Mouse (Mus musculus): ENCODE results near the gene Creb3l2. TPM values are rescaled to one million over a fixed set of nuclear protein-coding genes. Genes with fewer than 3 reads are reported as not detected.

The Creb3l2 gene
- polyA plus RNA-seq, 1 experiment from 2014 or later, result 4.1 TPM

DNA sequence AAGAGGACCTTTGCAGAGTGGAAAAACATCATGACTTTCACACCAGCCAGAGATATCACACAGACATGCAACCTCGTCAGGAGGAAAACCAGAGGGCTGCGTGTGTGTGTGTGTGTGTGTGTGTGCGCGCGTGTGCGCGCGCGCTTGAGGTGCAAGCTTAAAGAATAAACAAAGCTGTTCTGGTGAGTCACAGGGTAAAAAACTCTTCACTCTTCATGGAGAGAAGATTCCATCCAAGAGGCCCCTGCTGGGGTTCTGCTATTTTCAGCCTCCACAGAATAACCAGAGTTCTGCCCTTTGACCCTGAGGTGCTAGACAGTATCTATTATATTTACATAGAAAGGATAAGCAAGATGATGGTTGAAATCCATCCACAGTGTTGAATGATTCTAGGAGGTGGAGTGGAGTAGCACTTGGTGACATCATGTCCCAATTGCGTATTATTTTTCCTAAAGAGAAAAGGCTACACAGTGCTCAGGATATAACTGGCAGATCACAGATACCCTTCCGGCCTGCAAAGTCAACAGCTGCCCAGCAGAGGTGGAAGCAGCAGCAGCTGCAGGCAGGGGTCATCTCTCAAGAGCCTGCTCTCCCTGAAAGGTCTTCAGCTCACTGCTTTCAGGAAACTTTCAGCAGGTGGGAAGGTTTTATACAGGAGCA lies 41.0 kb downstream of the Creb3l2 start:
- WGBS, result 84% methylated on average over 11 of the region's 11 CpGs
- Histone ChIP-seq H3K27me3 (no peaks in the 10 kb centered on the region), H3K4me2 (no peak overlapping the region), H3K4me1 (replicated peaks) (0 out of 2 replicates have a peak, but pooled peaks cover 4% of the 10 kb centered on the region), H3K36me3 (no peaks in the 10 kb centered on the region), H3K9me3 (no peaks in the 10 kb centered on the region), H3K27ac (no peak overlapping the region), H3K9ac (no peak overlapping the region), H3K4me3 (no peak overlapping the region)
- ATAC-seq (ENCODE audit: low FRiP score), result no peak

DNA sequence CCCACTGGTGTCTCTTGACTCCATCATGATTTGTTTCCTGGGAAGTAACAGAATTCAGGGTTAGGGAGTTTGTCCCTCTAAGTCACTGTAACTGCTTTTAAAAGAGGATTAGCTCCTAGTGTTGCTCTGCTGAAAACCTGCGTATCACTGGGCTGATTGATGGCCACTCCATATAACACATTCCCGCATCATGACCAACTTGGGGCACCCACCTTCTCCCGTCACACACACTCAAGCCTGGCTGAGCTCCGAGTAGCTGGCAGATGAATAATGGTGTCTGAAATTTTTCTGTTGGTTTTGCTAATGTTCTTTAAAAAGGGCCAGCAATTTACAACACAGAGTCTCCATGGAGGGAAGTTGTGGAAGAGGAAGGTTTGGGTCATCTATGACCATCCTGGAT lies 41.8 kb downstream of the Creb3l2 start:
- Histone ChIP-seq H3K4me2 (no peak overlapping the region), H3K9ac (no peak overlapping the region), H3K4me3 (no peak overlapping the region), H3K27ac (no peak overlapping the region), H3K4me1 (replicated peaks) (0 out of 2 replicates have a peak, but pooled peaks cover 4% of the 10 kb centered on the region), H3K27me3 (no peaks in the 10 kb centered on the region), H3K36me3 (no peaks in the 10 kb centered on the region), H3K9me3 (no peaks in the 10 kb centered on the region)
- 82% methylated on average over 4 of the region's 4 CpGs for WGBS
- ATAC-seq (ENCODE audit: low FRiP score), result no peak

DNA sequence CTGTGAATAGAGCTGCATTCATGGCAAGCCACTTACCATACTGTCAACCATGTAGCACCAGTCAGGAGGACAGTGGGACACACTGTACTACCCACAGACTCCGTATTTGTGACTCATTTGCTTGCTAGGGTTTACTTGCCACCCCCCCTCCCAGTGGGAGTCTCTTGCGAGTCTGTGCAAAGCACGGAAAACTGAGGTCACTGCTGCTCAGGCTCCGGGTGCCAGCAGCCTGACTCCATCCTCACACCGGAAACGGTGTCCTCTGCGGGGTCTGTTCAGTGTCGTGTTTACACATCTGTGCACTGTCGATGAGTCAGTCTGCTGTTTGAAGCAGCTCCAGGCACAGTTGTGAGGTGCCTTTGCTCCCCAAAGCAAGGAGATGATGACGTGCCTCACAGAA lies 43.0 kb downstream of the Creb3l2 start:
- Histone ChIP-seq H3K27me3 (no peaks in the 10 kb centered on the region), H3K4me1 (replicated peaks) (0 out of 2 replicates have a peak, but pooled peaks cover under 1% of the 10 kb centered on the region), H3K4me3 (no peak overlapping the region), H3K36me3 (no peaks in the 10 kb centered on the region), H3K9ac (no peak overlapping the region), H3K4me2 (no peak overlapping the region), H3K9me3 (no peaks in the 10 kb centered on the region), H3K27ac (no peak overlapping the region)
- ATAC-seq (ENCODE audit: low FRiP score), result no peak
- 76% methylated on average over 10 of the region's 10 CpGs for WGBS

DNA sequence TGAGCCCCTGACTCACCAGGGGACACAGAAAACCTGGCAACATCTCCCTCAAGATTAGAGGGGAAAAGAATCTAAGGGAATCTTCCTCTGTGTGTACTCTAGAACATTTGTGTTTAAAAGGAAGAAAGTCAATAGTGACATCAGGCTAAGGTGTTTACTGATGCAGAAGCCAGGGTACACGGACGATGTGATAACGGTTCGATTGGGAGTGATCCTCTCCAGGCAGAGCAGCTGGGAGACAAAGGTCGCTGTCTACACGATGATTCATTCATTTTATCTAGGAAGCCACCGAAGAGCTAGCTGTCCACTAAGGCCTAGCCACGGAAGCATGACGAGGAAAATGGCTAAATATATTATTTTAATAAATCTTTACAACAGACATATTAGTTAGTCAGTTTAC lies 44.0 kb downstream of the Creb3l2 start:
- Histone ChIP-seq H3K36me3 (no peaks in the 10 kb centered on the region), H3K9ac (no peak overlapping the region), H3K9me3 (no peaks in the 10 kb centered on the region), H3K27ac (no peak overlapping the region), H3K4me2 (no peak overlapping the region), H3K4me1 (replicated peaks) (no peaks in the 10 kb centered on the region), H3K4me3 (no peak overlapping the region), H3K27me3 (no peaks in the 10 kb centered on the region)
- no peak for ATAC-seq (ENCODE audit: low FRiP score)
- 79% methylated on average over 9 of the region's 9 CpGs for WGBS

DNA sequence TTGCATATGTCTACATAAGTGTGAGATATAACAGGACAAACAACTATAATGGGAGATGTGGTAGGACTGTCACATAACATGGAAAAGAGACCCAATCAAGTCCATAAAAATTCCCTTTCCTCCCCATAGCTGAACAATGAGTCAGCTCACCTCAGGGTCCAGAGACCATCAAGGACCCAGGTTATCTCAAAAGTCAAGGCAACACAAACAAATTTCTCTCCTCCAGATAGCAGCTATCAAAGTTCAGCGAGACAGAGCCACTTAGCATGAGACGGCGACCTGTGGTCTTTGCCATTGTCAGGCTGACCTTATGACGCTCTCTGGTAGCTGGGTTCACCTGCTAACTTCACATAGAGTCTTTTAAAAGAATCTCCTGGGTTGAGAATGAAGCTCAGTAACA lies 44.7 kb downstream of the Creb3l2 start:
- H3K36me3 ChIP-seq, result no peaks in the 10 kb centered on the region
- no peaks in the 10 kb centered on the region for H3K4me1 ChIP-seq (replicated peaks)
- WGBS, result 89% methylated on average over 4 of the region's 4 CpGs
- no peak overlapping the region for H3K4me2 ChIP-seq
- ATAC-seq (ENCODE audit: low FRiP score), result no peak
- no peak overlapping the region for H3K4me3 ChIP-seq
- no peaks in the 10 kb centered on the region for H3K9me3 ChIP-seq
- H3K27ac ChIP-seq, result no peak overlapping the region
- no peaks in the 10 kb centered on the region for H3K27me3 ChIP-seq
- H3K9ac ChIP-seq, result no peak overlapping the region

DNA sequence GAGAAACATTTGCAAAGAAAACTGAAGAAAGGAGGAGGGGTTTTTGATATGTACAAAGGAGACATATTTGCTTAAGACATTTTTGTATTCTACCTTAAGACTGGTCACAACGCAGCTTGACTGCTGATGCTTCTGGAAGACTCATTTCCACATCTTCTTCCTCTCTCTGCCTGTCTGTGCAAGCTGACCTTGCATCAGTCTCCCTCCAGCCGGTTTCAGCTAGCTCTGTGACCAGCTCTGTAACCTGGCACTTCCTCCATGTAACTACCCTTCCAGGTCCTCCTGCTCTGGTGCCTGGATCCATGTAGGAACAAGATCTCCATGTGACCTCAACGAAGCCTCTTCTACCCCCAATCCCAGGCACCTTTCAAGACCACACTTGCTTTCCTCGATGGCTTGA lies 45.8 kb downstream of the Creb3l2 start:
- Histone ChIP-seq H3K4me2 (no peak overlapping the region), H3K4me3 (no peak overlapping the region), H3K9me3 (no peaks in the 10 kb centered on the region), H3K4me1 (replicated peaks) (no peaks in the 10 kb centered on the region), H3K9ac (no peak overlapping the region), H3K27me3 (no peaks in the 10 kb centered on the region), H3K36me3 (no peaks in the 10 kb centered on the region), H3K27ac (no peak overlapping the region)
- ATAC-seq (ENCODE audit: low FRiP score), result no peak
- WGBS, result 84% methylated on average over 4 of the region's 4 CpGs

DNA sequence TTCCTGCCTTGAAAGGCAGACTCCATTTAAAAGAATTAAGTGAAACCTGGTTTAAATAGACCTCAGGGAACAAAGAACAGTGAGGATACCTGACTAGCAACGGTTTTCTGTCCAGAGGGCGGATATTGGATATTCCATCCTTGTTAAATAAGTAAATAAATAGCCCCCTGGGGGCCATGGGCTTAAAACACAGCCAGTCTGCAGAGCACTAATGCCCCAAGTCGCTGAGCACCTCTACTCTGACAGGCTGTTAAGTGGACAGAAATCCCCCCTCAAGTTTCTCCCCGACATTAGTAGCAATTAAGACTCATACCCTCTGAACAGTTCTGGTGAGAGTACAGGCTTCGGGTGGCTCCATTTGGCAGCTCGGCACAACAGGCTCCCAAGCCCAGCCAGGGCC lies 48.7 kb downstream of the Creb3l2 start:
- no peak for ATAC-seq (ENCODE audit: low FRiP score)
- Histone ChIP-seq H3K4me3 (no peak overlapping the region), H3K9ac (no peak overlapping the region), H3K9me3 (no peaks in the 10 kb centered on the region), H3K4me1 (replicated peaks) (no peaks in the 10 kb centered on the region), H3K4me2 (no peak overlapping the region), H3K27ac (no peak overlapping the region), H3K36me3 (no peaks in the 10 kb centered on the region), H3K27me3 (no peaks in the 10 kb centered on the region)
- 66% methylated on average over 6 of the region's 6 CpGs for WGBS

DNA sequence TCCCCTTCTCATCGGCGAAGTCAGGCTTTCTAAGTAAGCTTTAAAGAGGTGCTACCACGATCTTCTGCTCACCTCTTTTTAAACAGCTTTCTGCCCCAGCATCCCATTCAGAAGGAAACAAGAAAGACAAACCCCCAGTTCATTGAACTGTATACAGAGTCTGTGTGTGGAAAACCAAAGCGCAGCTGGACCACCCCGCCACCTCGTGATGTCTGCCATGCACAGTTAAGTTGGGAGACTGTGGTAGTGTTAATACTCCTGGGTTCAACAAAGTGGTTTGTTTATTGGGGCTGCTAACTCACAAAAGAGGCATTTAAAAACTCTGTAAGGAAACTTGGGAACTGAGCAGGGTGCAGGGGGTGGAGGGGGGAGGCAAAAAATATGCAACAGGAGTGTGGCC lies 49.7 kb downstream of the Creb3l2 start:
- Histone ChIP-seq H3K9me3 (no peaks in the 10 kb centered on the region), H3K36me3 (no peaks in the 10 kb centered on the region), H3K4me1 (replicated peaks) (no peaks in the 10 kb centered on the region), H3K27ac (no peak overlapping the region), H3K27me3 (no peaks in the 10 kb centered on the region), H3K9ac (no peak overlapping the region), H3K4me3 (no peak overlapping the region), H3K4me2 (no peak overlapping the region)
- 76% methylated on average over 6 of the region's 6 CpGs for WGBS
- ATAC-seq (ENCODE audit: low FRiP score), result no peak

DNA sequence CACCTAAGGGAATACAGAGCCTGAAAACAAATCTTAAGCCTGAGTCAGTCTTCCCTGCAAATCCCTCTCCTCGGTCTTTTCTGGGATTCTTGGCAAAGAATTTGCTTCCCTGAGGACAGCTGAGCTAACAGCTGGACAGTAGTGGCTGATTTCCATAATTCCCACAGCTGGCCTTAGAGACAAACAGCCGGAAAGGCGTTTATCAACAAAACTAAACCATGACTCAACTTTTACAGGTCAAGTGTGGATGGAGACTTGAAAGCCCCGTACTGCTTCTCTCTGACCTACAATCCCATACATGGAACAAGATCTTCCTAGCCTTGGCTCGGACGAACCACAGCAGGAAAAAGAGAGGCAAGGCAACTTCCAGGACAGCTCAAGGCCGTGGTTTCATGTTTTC lies 50.6 kb downstream of the Creb3l2 start:
- ATAC-seq (ENCODE audit: low FRiP score), result no peak
- no peak overlapping the region for H3K9ac ChIP-seq
- no peaks in the 10 kb centered on the region for H3K27me3 ChIP-seq
- no peak overlapping the region for H3K4me3 ChIP-seq
- no peak overlapping the region for H3K27ac ChIP-seq
- no peaks in the 10 kb centered on the region for H3K36me3 ChIP-seq
- WGBS, result 84% methylated on average over 7 of the region's 7 CpGs
- no peaks in the 10 kb centered on the region for H3K9me3 ChIP-seq
- no peaks in the 10 kb centered on the region for H3K4me1 ChIP-seq (replicated peaks)
- H3K4me2 ChIP-seq, result no peak overlapping the region

DNA sequence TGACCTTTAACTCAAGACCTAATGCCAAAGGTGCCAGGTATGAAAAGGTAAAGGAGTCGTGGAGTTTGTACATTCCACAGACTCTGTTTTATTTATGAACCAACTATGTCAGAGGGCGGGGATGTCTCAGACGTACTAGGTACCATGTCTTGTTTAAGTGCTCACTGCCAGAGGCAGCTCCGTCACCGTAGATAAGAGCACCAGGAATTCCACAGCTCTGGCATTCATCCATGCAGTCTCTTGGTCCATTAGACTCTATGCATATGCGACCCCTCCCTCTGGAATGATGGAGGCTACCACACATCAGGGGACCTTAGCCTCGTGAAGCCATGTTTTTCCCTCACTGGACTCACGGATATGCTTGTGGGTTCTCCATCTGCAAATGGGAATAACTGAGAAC lies 53.0 kb downstream of the Creb3l2 start:
- H3K4me3 ChIP-seq, result no peak overlapping the region
- no peaks in the 10 kb centered on the region for H3K9me3 ChIP-seq
- no peaks in the 10 kb centered on the region for H3K4me1 ChIP-seq (replicated peaks)
- H3K36me3 ChIP-seq, result no peaks in the 10 kb centered on the region
- no peaks in the 10 kb centered on the region for H3K27me3 ChIP-seq
- H3K9ac ChIP-seq, result no peak overlapping the region
- no peak for ATAC-seq (ENCODE audit: low FRiP score)
- no peak overlapping the region for H3K27ac ChIP-seq
- WGBS, result 71% methylated on average over 8 of the region's 8 CpGs
- no peak overlapping the region for H3K4me2 ChIP-seq

DNA sequence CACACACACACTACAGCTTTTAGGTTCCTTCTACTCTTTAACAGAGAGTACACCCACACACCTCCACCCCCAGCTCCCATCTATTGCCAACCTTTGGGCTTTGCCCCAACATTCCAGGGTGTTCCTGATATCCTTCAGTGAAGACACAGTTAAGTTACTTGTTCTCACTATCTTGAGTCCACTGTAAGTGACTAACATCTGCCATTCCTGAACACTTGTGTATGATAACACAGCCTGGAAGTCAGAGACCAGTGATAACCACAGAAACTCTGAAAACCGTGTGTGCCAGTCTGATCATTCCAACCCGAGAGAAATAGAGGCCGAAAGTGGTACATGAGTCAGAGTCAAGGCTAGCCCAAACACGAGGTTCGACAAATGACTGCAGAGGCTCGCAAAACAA lies 53.4 kb downstream of the Creb3l2 start:
- H3K36me3 ChIP-seq, result no peaks in the 10 kb centered on the region
- no peak overlapping the region for H3K4me3 ChIP-seq
- H3K4me1 ChIP-seq (replicated peaks), result no peaks in the 10 kb centered on the region
- no peak overlapping the region for H3K4me2 ChIP-seq
- H3K9me3 ChIP-seq, result no peaks in the 10 kb centered on the region
- WGBS, result 93% methylated on average over 6 of the region's 6 CpGs
- H3K27ac ChIP-seq, result no peak overlapping the region
- no peaks in the 10 kb centered on the region for H3K27me3 ChIP-seq
- H3K9ac ChIP-seq, result no peak overlapping the region
- no peak for ATAC-seq (ENCODE audit: low FRiP score)

DNA sequence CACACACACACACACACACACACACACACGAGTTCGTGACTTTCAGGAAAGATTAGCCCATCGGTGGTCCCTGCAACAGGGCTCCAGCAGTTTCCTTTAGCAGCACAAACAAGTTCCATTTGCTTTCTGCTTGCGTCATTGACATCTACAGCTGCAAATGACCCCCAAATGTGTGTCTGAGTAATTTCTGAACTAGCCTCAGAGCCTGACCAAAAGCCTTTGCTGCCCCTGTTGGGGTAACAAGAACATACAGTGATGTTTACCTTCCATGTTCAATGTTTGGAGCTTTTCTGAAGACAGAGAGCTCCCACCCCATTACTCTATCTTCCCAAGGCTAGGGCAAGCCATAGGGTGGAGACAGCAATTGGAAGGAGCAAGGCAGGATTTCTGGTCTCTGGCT lies 54.7 kb downstream of the Creb3l2 start:
- Histone ChIP-seq H3K27ac (no peak overlapping the region), H3K4me3 (no peak overlapping the region), H3K9ac (no peak overlapping the region), H3K4me2 (no peak overlapping the region), H3K4me1 (replicated peaks) (no peaks in the 10 kb centered on the region), H3K9me3 (no peaks in the 10 kb centered on the region), H3K27me3 (no peaks in the 10 kb centered on the region), H3K36me3 (no peaks in the 10 kb centered on the region)
- WGBS, result 90% methylated on average over 4 of the region's 4 CpGs
- ATAC-seq (ENCODE audit: low FRiP score), result no peak

DNA sequence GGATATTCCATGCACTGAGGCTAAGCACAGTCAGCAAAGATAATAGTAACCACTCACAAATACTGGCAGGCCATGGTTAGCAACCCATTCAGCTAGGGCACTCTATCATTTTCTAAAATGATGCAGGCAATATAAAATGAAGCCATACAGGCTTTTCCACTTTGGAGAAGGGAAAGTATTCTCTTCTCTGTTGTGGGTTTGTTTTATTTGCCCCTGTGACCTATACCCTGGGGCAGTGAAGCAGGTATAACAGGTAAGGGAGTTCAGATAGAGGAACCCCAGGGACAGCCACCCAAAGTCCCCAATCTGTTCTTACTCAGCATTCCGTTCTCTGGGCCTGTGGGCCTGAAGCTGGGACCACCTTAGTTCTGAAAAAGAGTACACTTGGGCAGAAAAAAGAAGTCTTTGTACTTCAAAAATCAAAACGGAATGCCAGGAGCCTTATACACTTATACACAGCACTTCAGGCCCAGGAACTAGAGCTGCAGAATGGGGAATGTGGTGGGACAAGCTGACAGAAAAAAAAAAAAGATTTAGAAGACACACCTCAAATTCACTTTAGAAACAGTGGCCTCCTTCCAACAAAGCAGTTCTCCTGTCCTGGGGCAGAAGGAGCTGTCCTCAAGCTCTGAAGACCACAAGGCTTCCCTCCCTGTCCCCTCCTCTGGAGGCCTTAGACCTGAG lies 56.2 kb downstream of the Creb3l2 start:
- Histone ChIP-seq H3K9ac (no peak overlapping the region), H3K36me3 (no peaks in the 10 kb centered on the region), H3K4me3 (no peak overlapping the region), H3K9me3 (no peaks in the 10 kb centered on the region), H3K4me2 (no peak overlapping the region), H3K4me1 (replicated peaks) (0 out of 2 replicates have a peak, but pooled peaks cover 1% of the 10 kb centered on the region), H3K27ac (no peak overlapping the region), H3K27me3 (no peaks in the 10 kb centered on the region)
- 84% methylated on average over 2 of the region's 2 CpGs for whole genome bisulfite sequencing
- ATAC-seq (ENCODE audit: low FRiP score), result no peak
